Mouse (Mus musculus) G1E (cell line): ENCODE measurements around the gene Retreg1. TPM values are rescaled to one million over a fixed set of nuclear protein-coding genes. Genes with fewer than 3 reads are reported as not detected.

Source experiments
- ATAC-seq: 2 replicates; pipeline ENCODE4 v1.8.0; 2016; ENCODE audit warnings: mild to moderate bottlenecking; ENCODE audit not compliant: insufficient number of reproducible peaks, poor library complexity, low FRiP score, severe bottlenecking; ENCODE audit errors: extremely low read depth
- DNase-seq: peaks from one replicate; pipeline ENCODE4 v3.0.0; 2012; ENCODE audit warnings: low spot score
- H3K27me3 ChIP-seq: 2 replicates; pipeline ENCODE4 v1.6.1; 2012; ENCODE audit warnings: mild to moderate bottlenecking, low read length, inconsistent platforms; ENCODE audit not compliant: insufficient read depth
- H3K36me3 ChIP-seq: replicated peaks from 2 replicates; pipeline ENCODE3; 2012; ENCODE audit warnings: mild to moderate bottlenecking, inconsistent platforms
- H3K4me1 ChIP-seq: 2 replicates; pipeline ENCODE4 v1.6.1; 2012; ENCODE audit warnings: low read depth, low read length, inconsistent platforms, mixed read lengths; ENCODE audit not compliant: insufficient read depth
- H3K4me3 ChIP-seq: 2 replicates; pipeline ENCODE4 v1.5.1; 2012; ENCODE audit warnings: low read depth, mild to moderate bottlenecking, inconsistent platforms, low read length, moderate library complexity, mixed read lengths
- H3K9me3 ChIP-seq: replicated peaks from 2 replicates; pipeline ENCODE4 v1.6.1; 2012; ENCODE audit warnings: inconsistent platforms
- CTCF ChIP-seq: IDR thresholded peaks from 2 replicates; pipeline ENCODE4 v1.5.1; 2012; ENCODE audit warnings: low read depth, low read length, inconsistent platforms, mixed read lengths
- GATA1 ChIP-seq: IDR thresholded peaks from 2 replicates; pipeline ENCODE4 v1.6.1; 2012; ENCODE audit warnings: borderline replicate concordance, low read length, inconsistent platforms, mixed read lengths
- GATA2 ChIP-seq: IDR thresholded peaks from 2 replicates; pipeline ENCODE4 v1.6.1; 2012; ENCODE audit warnings: low read depth, low read length, inconsistent platforms, borderline replicate concordance
- POLR2AphosphoS5 ChIP-seq: IDR thresholded peaks from 2 replicates; pipeline ENCODE4 v1.6.1; 2012; ENCODE audit warnings: low read depth, low read length, inconsistent platforms; ENCODE audit not compliant: insufficient replicate concordance
- TAL1 ChIP-seq: conservative IDR thresholded peaks from 2 replicates; pipeline ENCODE4 v1.6.1; 2012; ENCODE audit warnings: low read depth, low read length, inconsistent platforms, mixed read lengths
- polyA plus RNA-seq: library from polyadenylated mRNA; stranded (reverse); fragments of >175 nt; gene quantifications from 2 replicates; pipeline ENCODE4 v1.2.3, GENCODE M21; 2012
- total RNA-seq, 2 experiments: library from RNA; stranded (forward) in 1 of 2; stranded (reverse) in 1 of 2; fragments of 200-1000 nt in 1 of 2; fragments of >200 nt in 1 of 2; fragmentation: Nextera tagmentation in 1 of 2; gene quantifications; 2 replicates each; pipeline ENCODE4 v1.2.3; 2014 to 2017

Retreg1 gene
- total and polyA plus RNA-seq, 3 experiments, result 0.16 TPM; not detected in 2

GRCm38 (mm10) chr15:25822656-25823055 lies 20.3 kb upstream of the Retreg1 start:
- TF ChIP-seq GATA2 (no peak), TAL1 (no peak)
- H3K4me3 ChIP-seq, result no peak overlapping the region
- no peaks in the 10 kb centered on the region for H3K4me1 ChIP-seq
- DNase-seq, result no peak
- H3K9me3 ChIP-seq, result no peaks in the 10 kb centered on the region; the same call in 1 of the 2 replicates
- no peaks in the 10 kb centered on the region for H3K36me3 ChIP-seq
- no peaks in the 10 kb centered on the region for H3K27me3 ChIP-seq
- ATAC-seq, result no peak

GRCm38 (mm10) chr15:25826531-25826961 lies 16.4 kb upstream of the Retreg1 start:
- no peak for DNase-seq
- TF ChIP-seq GATA1 (no peak), GATA2 (no peak), TAL1 (no peak), CTCF (no peak)
- H3K27me3 ChIP-seq, result no peaks in the 10 kb centered on the region
- H3K36me3 ChIP-seq, result no peaks in the 10 kb centered on the region
- no peak for ATAC-seq
- no peak overlapping the region for H3K4me3 ChIP-seq
- H3K9me3 ChIP-seq, result peaks cover 16% of the 10 kb centered on the region
- H3K4me1 ChIP-seq, result no peaks in the 10 kb centered on the region

GRCm38 (mm10) chr15:25828464-25828863 lies 14.5 kb upstream of the Retreg1 start:
- ATAC-seq (no peak), DNase-seq (no peak)
- TF ChIP-seq POLR2AphosphoS5 (no peak), GATA2 (no peak), GATA1 (no peak), CTCF (no peak), TAL1 (no peak)
- no peaks in the 10 kb centered on the region for H3K36me3 ChIP-seq
- H3K9me3 ChIP-seq, result peaks cover 30% of the 10 kb centered on the region
- H3K4me3 ChIP-seq, result no peak overlapping the region
- H3K4me1 ChIP-seq, result no peaks in the 10 kb centered on the region
- no peaks in the 10 kb centered on the region for H3K27me3 ChIP-seq

- Histone ChIP-seq H3K9me3 (peaks cover 43% of the 10 kb centered on the region), H3K27me3 (no peaks in the 10 kb centered on the region)
Observed at GRCm38 (mm10) chr15:25830426-25830825, 12.6 kb upstream of the Retreg1 start.

GRCm38 (mm10) chr15:25834282-25834681 lies 8.7 kb upstream of the Retreg1 start:
- H3K4me3 ChIP-seq, result no peak overlapping the region
- TF ChIP-seq TAL1 (no peak), GATA1 (no peak), POLR2AphosphoS5 (no peak), GATA2 (no peak), CTCF (no peak)
- H3K9me3 ChIP-seq, result peaks cover 48% of the 10 kb centered on the region
- H3K4me1 ChIP-seq, result no peaks in the 10 kb centered on the region
- H3K27me3 ChIP-seq, result no peaks in the 10 kb centered on the region
- DNase-seq, result no peak
- ATAC-seq, result no peak; the same call in 1 of the 2 replicates
- no peaks in the 10 kb centered on the region for H3K36me3 ChIP-seq

More at GRCm38 (mm10) chr15:25830426-25830825, 12.6 kb upstream of the Retreg1 start:
- DNase-seq (no peak), ATAC-seq (no peak)
- TF ChIP-seq GATA2 (no peak), TAL1 (no peak), CTCF (no peak), GATA1 (no peak), POLR2AphosphoS5 (no peak)
- Histone ChIP-seq H3K36me3 (no peaks in the 10 kb centered on the region), H3K4me3 (no peak overlapping the region), H3K4me1 (no peaks in the 10 kb centered on the region)

GRCm38 (mm10) chr15:25834920-25835674 lies 7.9 kb upstream of the Retreg1 start:
- Histone ChIP-seq H3K27me3 (no peaks in the 10 kb centered on the region), H3K4me3 (no peak overlapping the region), H3K4me1 (no peaks in the 10 kb centered on the region), H3K9me3 (peaks cover 48% of the 10 kb centered on the region), H3K36me3 (no peaks in the 10 kb centered on the region)
- no peak for ATAC-seq
- TF ChIP-seq GATA2 (no peak), GATA1 (no peak), TAL1 (no peak)
- no peak for DNase-seq
